Mouse (Mus musculus) testis, postnatal 10 days (tissue): Measurements from ENCODE around the gene Isy1.
"Not testable (repeated sequence)": the region's sequence is repeated elsewhere in the genome, so short reads cannot be mapped to it uniquely, and the experiment has no call there.

Experiments
- DNase-seq: peaks from one replicate; pipeline ENCODE4 v3.0.0; 2021; ENCODE audit warnings: low spot score

The Isy1 gene

DNA sequence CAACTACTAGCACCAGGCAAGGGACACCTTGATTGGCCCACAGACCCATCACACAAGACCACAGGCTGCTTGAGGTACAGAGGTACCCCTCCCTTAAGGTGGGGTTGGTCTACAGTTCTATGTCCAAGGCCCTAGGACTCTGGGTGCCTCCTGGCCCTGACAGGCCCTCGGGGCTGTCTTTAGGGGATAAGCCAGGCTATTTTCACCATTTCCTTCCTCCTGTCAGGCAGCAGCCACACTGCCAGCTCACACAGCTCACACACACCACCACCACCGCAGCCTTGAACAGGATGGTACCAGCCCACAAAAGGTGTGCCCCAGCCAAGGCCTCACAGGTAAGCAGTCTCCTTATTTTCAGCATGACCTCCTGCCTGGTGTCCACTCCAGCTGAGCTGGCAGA, 60.8 kb downstream of the Isy1 start, which contains the start of gene Gp9:
Gene Gp9 (plus strand): TSS at position 231 of the 400 bp plus-strand sequence.
- DNase-seq = no peak

DNA sequence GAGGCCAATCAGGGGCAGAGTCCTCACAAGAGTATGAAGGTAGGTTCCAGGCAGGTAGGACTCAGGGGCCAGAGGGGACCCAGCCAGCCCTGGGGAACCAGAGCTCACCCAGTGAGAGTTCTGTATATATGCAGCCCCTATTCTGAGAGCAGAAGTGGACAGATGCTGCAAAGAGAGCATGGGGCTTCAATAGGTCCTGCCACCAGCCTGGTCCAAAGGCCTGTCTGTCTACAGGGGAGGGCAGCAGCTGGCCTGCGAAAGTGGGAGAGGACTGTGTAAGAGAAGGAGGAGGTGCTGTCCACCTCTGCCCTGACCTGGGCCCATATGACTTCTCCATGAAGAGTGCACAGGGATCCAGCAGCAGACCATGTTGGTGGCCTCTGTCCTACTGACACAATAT, 61.9 kb downstream of the Isy1 start:
- DNase-seq = no peak

DNA sequence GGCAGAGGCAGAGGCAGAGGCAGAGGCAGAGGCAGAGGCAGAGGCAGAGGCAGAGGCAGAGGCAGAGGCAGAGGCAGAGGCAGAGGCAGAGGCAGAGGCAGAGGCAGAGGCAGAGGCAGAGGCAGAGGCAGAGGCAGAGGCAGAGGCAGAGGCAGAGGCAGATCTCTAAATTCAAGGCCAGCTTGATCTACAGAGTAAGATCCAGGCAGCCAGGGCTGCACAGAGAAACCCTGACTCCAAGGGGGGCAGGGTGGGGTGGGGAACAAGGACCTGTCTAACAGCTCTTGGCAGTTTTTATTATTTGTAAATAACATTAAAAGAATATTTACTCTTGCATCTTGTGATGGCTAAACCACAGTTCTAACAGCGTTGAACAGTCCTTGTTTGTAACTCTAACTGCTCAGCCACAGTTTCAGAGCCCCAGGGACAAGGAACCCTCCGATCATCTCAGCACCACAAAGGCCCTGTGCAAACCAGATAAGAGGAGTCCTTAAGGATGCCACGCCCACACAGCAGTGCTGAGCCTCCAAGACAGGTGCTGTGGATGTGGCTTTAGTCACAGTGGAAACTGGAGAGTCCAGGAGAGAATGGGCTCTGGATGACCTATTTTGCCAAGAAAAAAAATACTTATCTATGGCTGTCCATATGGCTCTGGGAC, 62.9 kb downstream of the Isy1 start:
- DNase-seq = no peak

DNA sequence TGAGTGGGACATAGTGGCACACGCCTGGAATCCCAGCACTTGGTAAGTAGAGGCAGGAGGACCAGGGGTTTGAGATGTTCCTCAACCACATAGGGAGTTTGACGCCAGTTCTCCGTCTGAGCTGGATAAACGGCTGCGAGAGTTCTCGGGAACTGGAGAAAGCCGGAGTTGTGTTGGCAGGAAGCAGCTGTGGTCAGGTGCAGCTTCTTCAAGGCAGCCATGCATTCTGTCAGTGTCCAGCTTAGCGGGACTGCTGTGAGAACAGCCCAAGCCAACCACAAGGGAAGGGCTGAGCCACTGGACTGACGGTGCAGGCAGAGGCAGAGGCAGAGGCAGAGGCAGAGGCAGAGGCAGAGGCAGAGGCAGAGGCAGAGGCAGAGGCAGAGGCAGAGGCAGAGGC, 63.7 kb downstream of the Isy1 start:
- DNase-seq = no peak

DNA sequence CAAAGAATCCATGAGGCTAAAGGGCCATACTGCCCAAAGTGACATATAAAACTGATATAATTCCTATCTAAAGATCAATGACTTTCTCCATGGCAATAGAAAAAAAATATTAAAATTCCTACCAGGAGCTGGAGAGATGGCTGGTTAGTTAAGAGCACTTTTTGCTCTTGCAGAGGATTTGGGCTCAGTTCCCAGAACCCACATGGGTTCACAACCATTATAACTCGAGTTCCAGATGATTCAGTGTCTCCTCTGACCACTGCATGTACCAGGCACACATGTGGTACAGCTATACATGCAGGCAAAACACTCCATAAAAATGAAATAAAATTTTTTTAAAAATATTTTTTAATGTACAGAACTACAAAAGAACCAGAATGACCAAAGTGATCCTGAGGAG, 64.1 kb downstream of the Isy1 start:
- no peak for DNase-seq

DNA sequence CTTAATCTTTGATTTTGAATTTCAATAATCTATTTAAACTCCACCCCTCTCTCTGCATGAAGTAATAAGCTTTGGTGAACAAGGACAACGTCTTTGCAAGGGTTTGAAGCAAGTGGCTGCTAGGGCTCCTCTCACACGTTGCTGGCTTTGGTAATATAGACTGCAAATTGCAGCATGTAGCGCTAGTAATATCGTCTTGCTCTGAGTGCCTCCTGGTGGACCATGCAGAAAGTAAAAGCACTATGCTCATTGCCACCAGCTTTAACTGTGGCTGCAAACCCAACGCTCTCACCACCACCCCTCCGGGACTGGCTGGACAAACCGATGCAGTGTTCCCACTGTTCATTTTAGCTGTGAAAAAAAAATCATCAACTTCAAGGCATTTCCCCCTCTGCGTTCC, 68.0 kb downstream of the Isy1 start:
- peak; percentile 43 for DNase-seq

DNA sequence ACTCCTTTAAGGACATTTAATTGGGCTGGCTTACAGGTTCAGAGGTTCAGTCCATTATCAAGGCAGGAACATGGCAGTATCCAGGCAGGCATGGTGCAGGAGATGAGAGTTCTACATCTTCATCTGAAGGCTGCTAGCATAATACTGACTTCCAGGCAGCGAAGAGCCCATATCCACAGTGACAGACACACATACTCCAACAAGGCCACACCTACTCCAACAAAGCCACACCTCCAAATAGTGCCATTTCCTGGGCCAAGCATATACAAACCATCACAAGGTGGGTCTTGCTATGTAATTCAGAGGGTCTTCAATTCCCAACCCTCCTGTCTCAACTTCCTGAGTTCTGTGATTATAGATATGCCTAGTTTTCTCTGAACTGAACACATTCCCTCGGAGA, 74.3 kb downstream of the Isy1 start:
- DNase-seq = not testable (repeated sequence)
